Mouse (Mus musculus) forebrain, postnatal 0 days (tissue): ENCODE results near the gene Slc16a11. TPM values are rescaled to one million over a fixed set of nuclear protein-coding genes. Genes with fewer than 3 reads are reported as not detected.

Experiments
- ATAC-seq: fragments of 200-750 bp; cut with Nextera tagmentation; 2 replicates; pipeline ENCODE4 v1.8.0; 2017; ENCODE audit warnings: mild to moderate bottlenecking, moderate library complexity
- DNase-seq: peaks from one replicate; pipeline ENCODE4 v3.0.0-alpha.2; 2015
- H3K27ac ChIP-seq: fragments of 300-500 bp; sonication (generic); 2 replicates; pipeline ENCODE4 v1.5.1; 2014; ENCODE audit warnings: low read depth, mild to moderate bottlenecking, antibody characterized with exemption, low read length, moderate library complexity, mixed read lengths
- H3K27me3 ChIP-seq: fragments of 300-500 bp; sonication (generic); 2 replicates; pipeline ENCODE4 v1.6.1; 2014; ENCODE audit warnings: mild to moderate bottlenecking, low read length, mixed read lengths; ENCODE audit not compliant: insufficient read depth
- H3K36me3 ChIP-seq: fragments of 300-500 bp; sonication (generic); 2 replicates; pipeline ENCODE4 v1.6.1; 2014; ENCODE audit warnings: mild to moderate bottlenecking, moderate library complexity; ENCODE audit not compliant: insufficient read depth
- H3K4me1 ChIP-seq: fragments of 300-500 bp; sonication (generic); 2 replicates; pipeline ENCODE4 v1.6.1; 2014; ENCODE audit warnings: antibody characterized with exemption; ENCODE audit not compliant: insufficient read depth
- H3K4me2 ChIP-seq: fragments of 300-500 bp; sonication (generic); 2 replicates; pipeline ENCODE4 v1.6.1; 2014; ENCODE audit warnings: low read depth, mild to moderate bottlenecking, moderate library complexity
- H3K4me3 ChIP-seq: fragments of 300-500 bp; sonication (generic); 2 replicates; pipeline ENCODE4 v1.5.1; 2014; ENCODE audit warnings: low read depth, low read length, mixed read lengths
- H3K9ac ChIP-seq: fragments of 300-500 bp; sonication (generic); 2 replicates; pipeline ENCODE4 v1.6.1; 2014; ENCODE audit warnings: mild to moderate bottlenecking
- H3K9me3 ChIP-seq: fragments of 300-500 bp; sonication (generic); 2 replicates; pipeline ENCODE4 v1.6.1; 2016; ENCODE audit warnings: low read length
- CTCF ChIP-seq: sonication (generic); IDR thresholded peaks from 2 replicates; pipeline ENCODE4 v1.5.1; 2016; ENCODE audit warnings: antibody characterized with exemption, control low read depth, low read depth
- WGBS: fragments of 180-500 bp; shearing (Covaris S2); extraction: QIAGEN DNeasy Blood & Tissue Kit; methylation state at CpG from one replicate; pipeline ENCODE4 v1.1.7; 2014; 5-methylcytosine and 5-hydroxymethylcytosine counted together
- polyA plus RNA-seq: library from polyadenylated mRNA; unstranded; fragments of >200 nt; fragmentation: Nextera tagmentation; extraction: Ambion mirVana; gene quantifications from 2 replicates; pipeline ENCODE4 v1.2.1, GENCODE M21; 2015
- total RNA-seq: library from RNA; depleted of rRNA; stranded (reverse); fragments of >200 nt; gene quantifications from 2 replicates; pipeline ENCODE4 v1.2.3, GENCODE M21; 2014

Slc16a11 gene
- total and polyA plus RNA-seq, 2 experiments from 2014 or later = 13.1 to 19.7 TPM

GRCm38 (mm10) chr11:70226602-70226890 is 14.0 kb downstream of the Slc16a11 start:
- DNase-seq = no peak
- peaks cover 24% of the 10 kb centered on the region for H3K27me3 ChIP-seq

GRCm38 (mm10) chr11:70227126-70227525 is 14.6 kb downstream of the Slc16a11 start:
- no peaks in the 10 kb centered on the region for H3K36me3 ChIP-seq
- DNase-seq = peak; percentile 76
- WGBS = 23% methylated on average over 5 of the region's 5 CpGs
- H3K27me3 ChIP-seq = peaks cover 24% of the 10 kb centered on the region
- ATAC-seq = peak; percentile 59; the same call in 1 of the 2 replicates
- H3K9ac ChIP-seq = peak overlapping the region; percentile 52
- 0 out of 2 replicates have a peak overlapping the region, but pooled peaks have one; percentile 64 for H3K27ac ChIP-seq
- peaks cover 6% of the 10 kb centered on the region for H3K4me1 ChIP-seq
- H3K9me3 ChIP-seq = no peaks in the 10 kb centered on the region
- TF ChIP-seq CTCF = no peak
- H3K4me2 ChIP-seq = peak overlapping the region; percentile 58
- peak overlapping the region; percentile 26 for H3K4me3 ChIP-seq

More at GRCm38 (mm10) chr11:70226602-70226890, 14.0 kb downstream of the Slc16a11 start:
- 7% methylated on average over 18 of the region's 18 CpGs for WGBS
- no peaks in the 10 kb centered on the region for H3K9me3 ChIP-seq
- H3K4me2 ChIP-seq = peak overlapping the region; percentile 58
- no peaks in the 10 kb centered on the region for H3K36me3 ChIP-seq
- H3K27ac ChIP-seq = peak overlapping the region; percentile 64; the same call in 1 of the 2 replicates
- ATAC-seq = no peak
- H3K4me3 ChIP-seq = peak overlapping the region; percentile 26
- peak overlapping the region; percentile 52 for H3K9ac ChIP-seq
- peaks cover 11% of the 10 kb centered on the region for H3K4me1 ChIP-seq
- TF ChIP-seq CTCF = no peak

GRCm38 (mm10) chr11:70227661-70228245 is 15.2 kb downstream of the Slc16a11 start:
- ATAC-seq = no peak
- no peak overlapping the region for H3K4me3 ChIP-seq
- 84% methylated on average over 4 of the region's 4 CpGs for WGBS
- peaks cover 24% of the 10 kb centered on the region for H3K27me3 ChIP-seq
- no peak for DNase-seq
- no peaks in the 10 kb centered on the region for H3K36me3 ChIP-seq
- H3K27ac ChIP-seq = no peak overlapping the region
- H3K4me1 ChIP-seq = peaks cover 3% of the 10 kb centered on the region
- no peak for TF ChIP-seq CTCF
- no peak overlapping the region for H3K9ac ChIP-seq
- 0 out of 2 replicates have a peak overlapping the region, but pooled peaks have one; percentile 58 for H3K4me2 ChIP-seq
- no peaks in the 10 kb centered on the region for H3K9me3 ChIP-seq

GRCm38 (mm10) chr11:70228828-70229227 is 16.3 kb downstream of the Slc16a11 start:
- H3K4me2 ChIP-seq = peak overlapping the region; percentile 46
- no peak overlapping the region for H3K9ac ChIP-seq
- H3K27me3 ChIP-seq = peaks cover 24% of the 10 kb centered on the region
- WGBS = 2% methylated on average over 19 of the region's 19 CpGs
- H3K9me3 ChIP-seq = no peaks in the 10 kb centered on the region
- peak overlapping the region; percentile 1; the same call in 1 of the 2 replicates for H3K27ac ChIP-seq
- DNase-seq = peak; percentile 88
- peak; percentile 31; the same call in 1 of the 2 replicates for TF ChIP-seq CTCF
- H3K4me1 ChIP-seq = peaks cover 3% of the 10 kb centered on the region
- H3K36me3 ChIP-seq = no peaks in the 10 kb centered on the region
- H3K4me3 ChIP-seq = peak overlapping the region; percentile 30
- peak; percentile 67 for ATAC-seq

- 4% methylated on average over 39 of the region's 39 CpGs for WGBS
- no peak for TF ChIP-seq CTCF
- Histone ChIP-seq H3K36me3 (peaks cover 3% of the 10 kb centered on the region; the same call in 1 of the 2 replicates), H3K4me2 (peak within 1 kb of the TSS; percentile 46), H3K27ac (peak within 1 kb of the TSS; percentile 1; the same call in 1 of the 2 replicates), H3K4me1 (peaks cover 3% of the 10 kb centered on the region), H3K9ac (no peak within 1 kb of the TSS), H3K4me3 (peak within 1 kb of the TSS; percentile 30), H3K9me3 (no peaks in the 10 kb centered on the region), H3K27me3 (peaks cover 24% of the 10 kb centered on the region)
- DNase-seq (no peak), ATAC-seq (no peak)
Measured at GRCm38 (mm10) chr11:70229260-70230010, 16.9 kb downstream of the Slc16a11 start, which contains the start of gene Bcl6b. Gene Bcl6b, minus strand, starts transcription at chr11:70229798.

GRCm38 (mm10) chr11:70230239-70230727 is 17.7 kb downstream of the Slc16a11 start:
- peaks cover 3% of the 10 kb centered on the region for H3K4me1 ChIP-seq
- no peak overlapping the region for H3K4me3 ChIP-seq
- TF ChIP-seq CTCF = peak; percentile 96
- H3K4me2 ChIP-seq = peak overlapping the region; percentile 46
- 5% methylated on average over 32 of the region's 32 CpGs for WGBS
- no peaks in the 10 kb centered on the region for H3K9me3 ChIP-seq
- H3K27ac ChIP-seq = no peak overlapping the region
- no peak overlapping the region for H3K9ac ChIP-seq
- ATAC-seq (peak; percentile 53), DNase-seq (peak; percentile 89)
- peaks cover 24% of the 10 kb centered on the region for H3K27me3 ChIP-seq
- peaks cover 11% of the 10 kb centered on the region for H3K36me3 ChIP-seq
